Mouse (Mus musculus) monocyte, adult 5-6 weeks (primary cell): ENCODE results near the gene Olfr655. TPM values are rescaled to one million over a fixed set of nuclear protein-coding genes. Genes with fewer than 3 reads are reported as not detected.

Source experiments
- ATAC-seq: fragments of 153-309, 156-312 bp; replicated peaks from 2 replicates; pipeline ENCODE4 v1.8.0; 2017; ENCODE audit warnings: mild to moderate bottlenecking; ENCODE audit not compliant: low TSS enrichment, insufficient number of reproducible peaks, severe bottlenecking, poor library complexity, low FRiP score
- total RNA-seq: library from RNA; stranded (forward); fragments of 200-1000, 200-491, 200-594 nt; gene quantifications from 3 replicates; pipeline ENCODE4 v1.2.3, GENCODE M21; 2017

Olfr655 gene
- not detected in 3 replicates for total RNA-seq

- ATAC-seq = no peak
Observed at GRCm38 (mm10) chr7:104601679-104602078, at the start of gene Olfr655. Gene Olfr655, minus strand, starts transcription at chr7:104601779.

- peak; percentile 80 for ATAC-seq
Observed at GRCm38 (mm10) chr7:104646841-104647482, 45.4 kb upstream of the Olfr655 start, which contains the start of gene Olfr658. Gene Olfr658, minus strand, starts transcription at chr7:104647305.

- ATAC-seq = no peak
Observed at GRCm38 (mm10) chr7:104624494-104624893, 22.9 kb upstream of the Olfr655 start, which contains the start of gene Olfr657. Gene Olfr657, plus strand, starts transcription at chr7:104624794.

GRCm38 (mm10) chr7:104613655-104614054, 12.1 kb upstream of the Olfr655 start, which contains the start of gene Olfr656:
Gene Olfr656, plus strand, starts transcription at chr7:104613955.
- no peak for ATAC-seq

- no peak; the same call in 1 of the 2 replicates for ATAC-seq
Observed at GRCm38 (mm10) chr7:104604727-104605126, 3.1 kb upstream of the Olfr655 start.

GRCm38 (mm10) chr7:104603173-104603572, 1.6 kb upstream of the Olfr655 start:
- peak; percentile 80 for ATAC-seq

GRCm38 (mm10) chr7:104588274-104588673, 13.3 kb downstream of the Olfr655 start:
- no peak for ATAC-seq

GRCm38 (mm10) chr7:104586725-104587124, 14.9 kb downstream of the Olfr655 start, which contains the start of gene Olfr654:
Gene Olfr654, plus strand, starts transcription at chr7:104587025.
- no peak for ATAC-seq

GRCm38 (mm10) chr7:104581429-104581828, 20.1 kb downstream of the Olfr655 start:
- no peak for ATAC-seq

- no peak for ATAC-seq
Observed at GRCm38 (mm10) chr7:104580846-104581245, 20.7 kb downstream of the Olfr655 start.

GRCm38 (mm10) chr7:104577014-104577413, 24.6 kb downstream of the Olfr655 start, which contains the start of gene Olfr653:
Gene Olfr653, plus strand, starts transcription at chr7:104577314.
- ATAC-seq = no peak

- ATAC-seq = no peak
Observed at GRCm38 (mm10) chr7:104560601-104561000, 41.0 kb downstream of the Olfr655 start, which contains the start of gene Olfr652. Gene Olfr652, plus strand, starts transcription at chr7:104560901.

- no peak for ATAC-seq
Observed at GRCm38 (mm10) chr7:104552700-104553099, 48.9 kb downstream of the Olfr655 start.

GRCm38 (mm10) chr7:104549833-104550232, 51.7 kb downstream of the Olfr655 start, which contains the start of gene Olfr651:
Gene Olfr651, plus strand, starts transcription at chr7:104550133.
- ATAC-seq = no peak

Other genes with a start within 250 kb of the Olfr655 start
- 38.3 to 79.6 TPM (median 51.5 TPM) in 3 replicates for gene Trim12c, start 248.4 kb downstream of the Olfr655 start, total RNA-seq
- gene Trim30b, start 231.9 kb downstream of the Olfr655 start, total RNA-seq = 23.5 to 27.5 TPM (median 27.2 TPM) in 3 replicates
- gene Trim30c, start 200.9 kb downstream of the Olfr655 start, total RNA-seq = 0.58 to 1.1 TPM in 2 of 3 replicates, not detected in the other
- 50.5 to 91.1 TPM (median 54.1 TPM) in 3 replicates for gene Trim30a, start 136.6 kb downstream of the Olfr655 start, total RNA-seq
- 26.0 to 47.8 TPM (median 29.6 TPM) in 3 replicates for gene Trim30d, start 93.9 kb downstream of the Olfr655 start, total RNA-seq
- gene Olfr651, start 51.6 kb downstream of the Olfr655 start, total RNA-seq = not detected in 3 replicates
- not detected in 3 replicates for gene Olfr652, start 40.9 kb downstream of the Olfr655 start, total RNA-seq
- gene Olfr653, start 24.5 kb downstream of the Olfr655 start, total RNA-seq = not detected in 3 replicates
- 0.67 TPM in 1 of 3 replicates, not detected in the others for gene Olfr654, start 14.8 kb downstream of the Olfr655 start, total RNA-seq
- not detected in 3 replicates for gene Olfr656, start 12.2 kb upstream of the Olfr655 start, total RNA-seq
- not detected in 3 replicates for gene Olfr657, start 23.0 kb upstream of the Olfr655 start, total RNA-seq
- gene Olfr658, start 45.5 kb upstream of the Olfr655 start, total RNA-seq = not detected in 3 replicates
- gene Olfr659, start 65.0 kb upstream of the Olfr655 start, total RNA-seq = not detected in 3 replicates
- gene Olfr661, start 84.7 kb upstream of the Olfr655 start, total RNA-seq = not detected in 3 replicates
- not detected in 3 replicates for gene Usp17le, start 175.7 kb upstream of the Olfr655 start, total RNA-seq
- not detected in 3 replicates for gene Usp17lb, start 240.8 kb upstream of the Olfr655 start, total RNA-seq